Mouse (Mus musculus) gastrocnemius, postnatal 25 days (tissue): ENCODE data around the gene Vars2. TPM values are rescaled to one million over a fixed set of nuclear protein-coding genes. Genes with fewer than 3 reads are reported as not detected.

Experiments used
- DNase-seq: peaks from one replicate; pipeline ENCODE4 v3.0.0; 2022
- long read RNA-seq, 2 experiments: library from polyadenylated mRNA; stranded (forward); transcript quantifications; one replicate each; pipeline ENCODE4 v2.0.0; 2021
- total RNA-seq, 2 experiments: library from RNA; stranded (reverse); gene quantifications; 1 replicate in 1 of 2; 2 replicates in 1 of 2; pipeline ENCODE4 v1.2.3; 2021

Gene Vars2
- 10 to 100 TPM in 1 of 2 experiments, 1 to 10 TPM in 1; 9.9 to 14.7 TPM for total RNA-seq
- long read RNA-seq, experiment 1, full-length matches to known transcripts: 2 of 6 reads
- long read RNA-seq, experiment 1, partial matches to known transcripts: 1 of 6 reads
- long read RNA-seq, experiment 1, other reads (novel, unspliced or antisense): 3 of 6 reads
- long read RNA-seq, experiment 2, full-length matches to known transcripts: 3 of 8 reads
- long read RNA-seq, experiment 2, partial matches to known transcripts: 2 of 8 reads
- long read RNA-seq, experiment 2, other reads (novel, unspliced or antisense): 3 of 8 reads

DNA sequence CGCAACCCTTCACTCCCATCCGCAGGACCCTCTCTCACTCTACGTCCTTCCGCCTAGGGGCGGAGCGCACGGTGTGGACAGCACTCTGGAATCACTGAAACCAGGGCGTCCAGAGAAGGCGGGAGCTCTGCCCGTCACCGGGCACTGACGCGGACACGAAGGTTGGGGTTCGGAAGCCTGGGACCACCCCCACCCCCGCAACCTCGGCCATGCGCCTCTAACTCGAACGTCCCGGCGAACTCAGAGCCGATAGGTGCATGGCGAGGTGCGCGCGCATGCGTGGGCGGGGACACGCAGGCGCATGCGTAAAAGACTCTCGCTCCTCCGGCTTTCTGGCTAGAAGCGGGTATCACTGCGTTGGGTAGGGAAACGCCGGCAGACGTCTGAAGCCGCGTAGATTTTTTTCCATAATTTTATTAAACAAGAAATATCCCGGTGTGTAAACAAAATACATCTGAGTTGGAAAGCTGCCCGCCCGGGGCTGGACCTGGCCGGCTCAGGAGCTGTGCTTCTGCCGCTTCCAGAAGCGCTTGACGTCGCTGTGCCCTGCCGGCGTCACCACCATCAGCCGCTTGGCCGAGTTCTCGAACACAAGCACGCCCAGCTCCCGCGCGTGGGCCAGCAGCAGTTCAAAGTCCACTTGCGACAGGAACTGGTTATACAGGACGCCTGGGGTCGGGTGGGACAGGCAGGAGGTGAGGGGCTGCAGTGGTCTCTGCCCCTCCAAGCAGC is at the start of gene Vars2:
Vars2 (minus strand) TSS at position 259 of the 732 bp plus-strand sequence.
- DNase-seq: peak; percentile 95

DNA sequence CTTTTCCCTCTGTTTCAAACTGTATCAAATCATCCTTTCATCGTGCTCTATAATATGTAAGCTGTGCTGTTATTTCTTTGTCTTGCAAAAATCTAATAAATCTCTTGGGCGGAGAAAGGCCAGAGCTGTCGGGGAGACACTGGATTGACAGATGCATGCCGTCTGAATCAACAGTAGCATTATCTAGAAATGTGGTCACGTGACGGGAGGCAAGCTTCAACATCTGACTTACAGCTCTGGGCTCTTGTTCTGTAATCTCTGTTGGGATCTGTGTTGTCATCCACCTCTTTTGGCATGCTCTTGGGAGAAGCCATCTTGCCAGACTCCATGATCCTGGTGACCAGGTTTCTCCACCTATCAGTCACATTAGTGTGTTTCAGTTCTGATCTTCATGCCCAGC is 49.7 kb upstream of the Vars2 start:
- no peak for DNase-seq

DNA sequence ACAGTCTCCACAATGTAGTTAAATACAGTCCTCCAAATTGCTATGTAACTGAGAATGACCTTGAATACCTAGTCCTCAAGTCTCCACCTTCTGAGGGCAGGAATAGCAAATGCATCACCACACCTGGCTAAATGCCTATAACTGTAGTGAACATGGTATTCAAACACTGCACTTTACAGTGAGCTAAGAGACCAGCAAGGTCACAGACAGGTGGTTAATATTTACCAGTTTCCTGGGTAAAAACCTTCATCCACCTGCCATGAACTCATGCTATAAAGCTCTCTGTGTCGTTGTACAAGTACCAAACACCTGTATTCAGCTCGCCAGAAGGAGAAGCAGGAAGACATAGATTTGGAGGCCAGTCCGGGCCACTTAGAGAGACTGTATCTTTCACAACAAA is 48.7 kb upstream of the Vars2 start:
- DNase-seq: no peak

- DNase-seq: no peak
Measured at GRCm38 (mm10) chr17:35710705-35711347, 43.4 kb upstream of the Vars2 start.

DNA sequence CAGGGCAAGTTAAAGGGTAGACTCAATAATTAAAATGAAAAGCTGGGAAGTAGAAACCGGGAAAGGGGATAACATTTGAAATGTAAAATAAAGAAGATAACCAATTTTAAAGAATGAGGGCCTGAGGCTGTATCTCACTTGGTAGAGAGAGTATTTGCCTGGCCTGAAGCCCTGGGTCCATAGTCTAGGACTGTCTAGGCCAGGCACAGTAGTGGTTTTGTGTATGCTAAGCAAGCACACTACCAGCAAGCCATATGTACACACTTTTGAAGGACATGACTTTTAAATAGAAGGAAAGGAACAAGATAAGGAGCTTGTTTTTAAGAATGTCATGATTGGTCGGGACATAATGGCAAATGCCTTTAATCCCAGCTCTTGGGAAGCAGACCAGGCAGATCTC is 41.2 kb upstream of the Vars2 start:
- DNase-seq: no peak

DNA sequence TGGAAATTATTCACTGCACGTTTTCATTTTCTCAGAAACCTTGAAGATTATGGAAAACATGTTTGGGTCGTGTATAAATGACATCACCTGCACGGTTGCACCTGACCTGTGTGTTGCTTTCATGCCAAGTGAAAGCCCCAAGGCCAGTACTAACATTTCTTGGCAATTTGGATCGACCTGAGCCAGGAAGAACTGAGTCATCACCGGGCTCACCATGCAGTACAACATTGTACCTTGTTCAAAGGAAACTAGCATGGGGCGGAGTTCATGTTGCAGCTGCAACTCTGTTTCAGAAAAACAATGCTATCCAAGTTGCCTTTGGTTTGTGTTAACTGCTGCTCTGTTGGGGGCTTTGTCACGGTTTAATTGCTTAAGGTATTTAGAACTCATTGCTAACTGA is 40.5 kb upstream of the Vars2 start:
- no peak for DNase-seq

GRCm38 (mm10) chr17:35705836-35706235 is 38.4 kb upstream of the Vars2 start:
- DNase-seq: no peak

DNA sequence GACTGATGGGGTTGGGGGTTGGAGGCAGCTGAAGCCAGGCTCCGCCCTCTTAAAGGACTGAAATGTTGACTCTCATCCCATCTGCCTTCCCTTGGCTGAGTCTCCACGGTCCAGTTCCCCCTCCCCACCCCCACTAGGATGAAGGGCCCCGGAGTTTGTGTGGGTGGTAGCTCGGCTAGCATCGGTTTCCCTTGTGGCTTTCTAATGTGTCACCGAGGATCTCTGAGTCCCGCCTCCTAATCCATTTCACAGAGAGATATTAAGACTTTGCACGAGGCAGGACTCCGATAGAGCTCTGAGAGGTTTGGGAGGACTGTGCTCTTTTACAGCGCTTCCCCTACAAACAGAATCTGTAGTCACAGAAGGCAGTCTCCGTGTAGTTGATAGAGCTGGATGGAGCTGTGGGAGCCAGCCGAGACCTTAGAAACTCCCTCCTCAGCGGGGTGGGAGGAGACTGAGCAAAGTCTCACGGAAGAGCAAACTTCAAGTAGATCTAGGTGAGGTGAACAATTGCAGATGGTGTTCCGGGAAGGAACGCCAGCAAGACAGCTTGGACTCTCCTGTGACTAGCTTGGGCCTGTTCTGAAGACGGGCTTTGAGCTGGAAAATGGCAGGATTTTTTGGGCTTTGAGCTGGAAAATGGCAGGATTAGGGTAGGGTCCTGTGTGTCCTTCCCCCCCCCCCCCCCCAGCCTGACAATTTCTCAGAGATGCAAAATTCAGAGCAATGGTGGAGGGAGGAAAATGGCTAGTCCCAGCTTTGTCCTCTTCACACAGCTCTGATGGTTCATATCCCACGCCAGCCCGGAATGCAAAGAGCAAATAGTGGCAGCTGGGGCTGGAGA is 37.5 kb upstream of the Vars2 start, which contains the start of gene Ddr1:
Ddr1 (minus strand) TSS at position 1 of the 844 bp plus-strand sequence.
- DNase-seq: no peak

DNA sequence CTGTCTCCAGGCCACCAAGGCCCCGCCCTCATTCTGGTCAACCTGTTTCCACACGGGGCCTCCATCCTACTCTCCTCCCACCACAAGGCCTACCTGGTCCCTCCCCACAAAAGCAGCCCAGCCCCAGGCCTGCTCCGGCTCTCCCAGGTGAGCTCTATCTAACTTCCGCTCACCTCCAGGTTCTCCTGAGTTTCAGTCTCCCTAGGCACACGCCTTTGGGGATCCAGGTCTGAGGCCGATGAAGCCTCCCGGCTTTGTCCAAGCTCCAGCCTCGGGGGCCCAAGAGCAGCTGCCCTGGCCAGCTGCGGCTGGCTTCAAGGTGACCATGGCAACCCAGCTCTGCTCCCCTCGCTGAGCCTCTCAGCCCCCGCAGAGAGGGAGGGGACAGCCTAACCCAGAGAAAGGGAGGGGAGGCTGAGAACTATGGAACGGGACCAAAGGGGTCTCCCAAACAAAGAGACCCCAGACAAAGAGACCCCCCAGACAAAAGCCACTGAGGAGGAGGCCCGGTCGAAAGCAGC is 36.4 kb upstream of the Vars2 start:
- DNase-seq: no peak

DNA sequence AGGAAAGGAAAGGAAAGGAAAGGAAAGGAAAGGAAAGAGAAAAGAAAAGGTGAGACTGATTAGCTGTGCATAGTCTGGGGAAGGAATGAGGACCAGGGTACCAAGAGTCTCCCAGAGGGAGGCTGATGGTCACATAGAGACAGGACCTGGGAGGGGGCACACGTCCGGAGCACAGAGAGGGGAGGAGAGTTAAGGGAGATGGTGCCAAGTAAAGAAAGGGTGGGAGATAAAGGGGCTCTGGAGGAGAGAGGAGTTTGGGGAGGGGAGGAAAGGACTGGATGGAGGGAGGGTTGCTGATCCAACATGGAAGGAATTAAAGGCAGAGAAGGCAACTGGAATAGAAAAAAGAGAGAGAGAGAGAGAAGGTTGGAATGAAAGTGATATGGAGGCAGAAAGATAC is 35.7 kb upstream of the Vars2 start:
- DNase-seq: no peak

- no peak for DNase-seq
Measured at GRCm38 (mm10) chr17:35702605-35703004, 35.2 kb upstream of the Vars2 start.

GRCm38 (mm10) chr17:35701978-35702461 is 34.6 kb upstream of the Vars2 start:
- peak; percentile 44 for DNase-seq

GRCm38 (mm10) chr17:35701203-35701977 is 34.0 kb upstream of the Vars2 start:
- DNase-seq: no peak

GRCm38 (mm10) chr17:35700371-35700961 is 33.1 kb upstream of the Vars2 start:
- peak; percentile 91 for DNase-seq

DNA sequence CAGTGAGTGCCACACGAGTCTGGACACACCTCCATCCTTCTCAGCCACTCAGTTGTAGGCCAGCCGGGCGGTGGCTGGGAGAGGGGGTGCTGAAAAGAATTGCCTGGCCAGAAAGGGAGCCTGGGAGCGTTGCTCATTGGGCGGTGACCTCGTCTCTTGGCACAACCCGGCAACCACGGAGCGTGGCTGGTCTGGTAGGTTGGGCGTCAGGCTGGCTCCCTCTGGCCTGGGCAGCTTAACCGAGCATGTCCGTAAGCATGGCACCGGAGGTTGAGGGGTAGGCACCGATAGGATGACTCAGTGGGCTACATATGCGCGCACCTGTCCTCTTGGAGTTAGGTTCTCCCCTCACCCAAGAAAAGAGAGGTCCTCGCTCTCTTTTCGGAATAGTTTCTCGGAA is 32.5 kb upstream of the Vars2 start:
- DNase-seq: peak; percentile 88

GRCm38 (mm10) chr17:35698501-35698883 is 31.1 kb upstream of the Vars2 start:
- no peak for DNase-seq

- peak; percentile 29 for DNase-seq
Measured at GRCm38 (mm10) chr17:35697759-35698500, 30.5 kb upstream of the Vars2 start.

DNA sequence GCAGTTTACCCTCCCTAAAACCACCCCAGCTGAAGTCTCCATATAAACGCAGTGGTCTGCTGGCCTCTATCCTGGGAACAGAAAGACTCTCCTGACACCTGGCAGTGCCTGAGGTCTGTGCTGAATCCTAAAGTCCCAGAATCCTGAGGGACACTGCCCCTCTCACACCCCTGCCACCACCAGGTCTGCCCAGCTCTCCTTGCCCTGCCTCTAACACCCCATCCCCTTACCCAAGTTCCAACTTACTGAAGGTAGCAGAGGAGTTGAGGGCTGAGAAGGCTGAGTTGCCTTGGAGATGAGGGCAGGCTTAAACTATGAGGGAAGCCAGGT is 30.0 kb upstream of the Vars2 start:
- no peak for DNase-seq

DNA sequence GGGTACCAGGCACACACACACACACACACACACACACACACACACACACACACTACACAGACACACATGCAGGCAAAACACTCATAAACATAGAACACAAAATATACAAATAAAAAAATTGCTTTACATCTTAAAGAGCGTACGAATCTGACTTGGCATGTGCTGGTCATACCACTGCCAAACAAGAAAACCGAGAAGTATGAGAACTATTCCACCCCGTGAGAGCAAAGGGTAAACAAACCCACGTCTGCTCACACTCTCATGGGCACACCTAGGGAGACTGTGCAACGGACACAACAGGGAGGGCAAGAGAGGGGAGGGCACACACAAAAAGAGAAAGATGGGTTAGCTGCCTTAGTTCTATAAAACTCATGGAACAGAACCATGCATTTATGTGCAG is 29.3 kb upstream of the Vars2 start:
- DNase-seq: no peak

DNA sequence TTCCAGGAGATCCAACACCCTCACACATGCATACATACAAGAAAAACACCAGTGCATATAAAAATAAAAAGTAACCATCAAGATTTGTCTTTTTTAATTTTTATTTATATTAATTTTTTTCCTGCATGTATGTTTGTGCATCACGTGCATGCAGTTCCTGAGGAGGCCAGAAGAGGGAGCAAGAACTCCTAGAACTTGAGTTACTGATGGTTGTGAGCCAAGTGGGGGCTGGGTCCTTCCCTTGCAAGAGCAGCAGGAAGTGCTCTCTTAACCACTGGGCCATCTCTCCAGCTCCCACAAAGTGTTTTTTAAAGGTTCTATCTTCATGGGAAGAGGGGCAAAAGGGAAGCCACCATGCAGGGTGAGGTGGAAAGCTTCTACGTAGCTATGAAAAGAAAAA is 27.9 kb upstream of the Vars2 start:
- no peak for DNase-seq
